Mouse (Mus musculus) forebrain, embryonic 16.5 days (tissue): ENCODE measurements around the gene Spag9. TPM values are rescaled to one million over a fixed set of nuclear protein-coding genes. Genes with fewer than 3 reads are reported as not detected.

Source experiments
- ATAC-seq: fragments of 200-750 bp; cut with Nextera tagmentation; 2 replicates; pipeline ENCODE4 v1.8.0; 2017; ENCODE audit warnings: mild to moderate bottlenecking, moderate library complexity
- H3K27ac ChIP-seq: fragments of 300-500 bp; sonication (generic); 2 replicates; pipeline ENCODE4 v1.5.1; 2014; ENCODE audit warnings: low read length, control low read depth
- H3K27me3 ChIP-seq: fragments of 300-500 bp; sonication (generic); replicated peaks from 2 replicates; pipeline ENCODE4 v1.6.1; 2014; ENCODE audit warnings: low read length; ENCODE audit not compliant: control insufficient read depth, insufficient read depth
- H3K36me3 ChIP-seq: fragments of 300-500 bp; sonication (generic); 2 replicates; pipeline ENCODE4 v1.6.1; 2014; ENCODE audit not compliant: control insufficient read depth, insufficient read depth
- H3K4me1 ChIP-seq: fragments of 300-500 bp; sonication (generic); replicated peaks from 2 replicates; pipeline ENCODE4 v1.6.1; 2014; ENCODE audit warnings: low read length; ENCODE audit not compliant: control insufficient read depth, insufficient read depth
- H3K4me2 ChIP-seq: fragments of 300-500 bp; sonication (generic); 2 replicates; pipeline ENCODE4 v1.6.1; 2014; ENCODE audit warnings: mild to moderate bottlenecking, low read length, control low read depth
- H3K4me3 ChIP-seq: fragments of 300-500 bp; sonication (generic); replicated peaks from 2 replicates; pipeline ENCODE4 v1.5.1; 2014; ENCODE audit warnings: mild to moderate bottlenecking, low read length, control low read depth
- H3K9ac ChIP-seq: fragments of 300-500 bp; sonication (generic); replicated peaks from 2 replicates; pipeline ENCODE4 v1.6.1; 2014; ENCODE audit warnings: low read depth, low read length, control low read depth
- H3K9me3 ChIP-seq: fragments of 300-500 bp; sonication (generic); 2 replicates; pipeline ENCODE4 v1.6.1; 2016; ENCODE audit warnings: low read length; ENCODE audit not compliant: control insufficient read depth
- WGBS: fragments of 180-500 bp; shearing (Covaris S2); extraction: QIAGEN DNeasy Blood & Tissue Kit; methylation state at CpG from one replicate; pipeline ENCODE4 v1.1.7; 2014; 5-methylcytosine and 5-hydroxymethylcytosine counted together
- polyA plus RNA-seq: library from polyadenylated mRNA; unstranded; fragments of >200 nt; fragmentation: Nextera tagmentation; extraction: Ambion mirVana; gene quantifications from 2 replicates; pipeline ENCODE4 v1.2.1, GENCODE M21; 2015

Gene Spag9
- polyA plus RNA-seq, 1 experiment from 2014 or later = 99.1 TPM

DNA sequence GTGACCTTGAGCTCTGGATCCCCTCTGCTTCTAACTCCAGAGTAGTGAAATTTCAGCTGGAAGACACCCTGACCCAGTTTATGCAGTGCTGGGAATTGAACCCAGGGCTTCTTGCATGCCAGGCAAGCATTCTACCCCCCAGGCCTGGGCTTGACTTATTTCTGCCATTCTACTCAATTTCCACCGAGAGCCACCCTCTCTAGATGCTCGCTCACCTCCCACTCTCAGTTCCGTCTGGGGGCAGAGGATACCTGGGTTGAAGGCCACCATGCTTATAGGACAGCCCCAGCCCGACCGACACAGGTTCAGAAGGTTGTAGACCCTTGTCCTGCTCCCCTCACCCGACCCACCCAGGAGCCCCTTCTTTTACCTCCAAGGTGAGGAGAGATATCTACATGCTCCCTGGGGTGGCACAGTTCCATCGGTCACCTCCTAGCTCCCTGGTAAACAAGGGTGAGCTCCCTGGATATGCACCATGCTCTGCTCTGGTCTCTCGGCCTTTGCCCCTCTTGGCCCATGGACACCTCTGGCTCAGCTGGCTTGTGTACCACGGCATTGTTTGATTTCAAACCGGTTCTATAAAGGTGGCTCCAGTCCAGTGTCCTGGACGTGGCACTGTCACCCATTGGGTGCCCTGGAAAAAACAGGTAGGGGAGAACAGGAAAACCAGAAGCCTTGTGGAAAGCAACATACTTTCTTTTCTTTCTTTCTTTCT is 166.1 kb downstream of the Spag9 start:
- Histone ChIP-seq H3K4me1 (peaks cover 32% of the 10 kb centered on the region), H3K9ac (no peak overlapping the region; the same call in 1 of the 2 replicates), H3K4me2 (no peak overlapping the region), H3K27ac (peak overlapping the region; percentile 98), H3K36me3 (no peaks in the 10 kb centered on the region), H3K27me3 (no peaks in the 10 kb centered on the region), H3K9me3 (no peaks in the 10 kb centered on the region), H3K4me3 (no peak overlapping the region)
- 88% methylated on average over 11 of the region's 11 CpGs for WGBS
- no peak for ATAC-seq

DNA sequence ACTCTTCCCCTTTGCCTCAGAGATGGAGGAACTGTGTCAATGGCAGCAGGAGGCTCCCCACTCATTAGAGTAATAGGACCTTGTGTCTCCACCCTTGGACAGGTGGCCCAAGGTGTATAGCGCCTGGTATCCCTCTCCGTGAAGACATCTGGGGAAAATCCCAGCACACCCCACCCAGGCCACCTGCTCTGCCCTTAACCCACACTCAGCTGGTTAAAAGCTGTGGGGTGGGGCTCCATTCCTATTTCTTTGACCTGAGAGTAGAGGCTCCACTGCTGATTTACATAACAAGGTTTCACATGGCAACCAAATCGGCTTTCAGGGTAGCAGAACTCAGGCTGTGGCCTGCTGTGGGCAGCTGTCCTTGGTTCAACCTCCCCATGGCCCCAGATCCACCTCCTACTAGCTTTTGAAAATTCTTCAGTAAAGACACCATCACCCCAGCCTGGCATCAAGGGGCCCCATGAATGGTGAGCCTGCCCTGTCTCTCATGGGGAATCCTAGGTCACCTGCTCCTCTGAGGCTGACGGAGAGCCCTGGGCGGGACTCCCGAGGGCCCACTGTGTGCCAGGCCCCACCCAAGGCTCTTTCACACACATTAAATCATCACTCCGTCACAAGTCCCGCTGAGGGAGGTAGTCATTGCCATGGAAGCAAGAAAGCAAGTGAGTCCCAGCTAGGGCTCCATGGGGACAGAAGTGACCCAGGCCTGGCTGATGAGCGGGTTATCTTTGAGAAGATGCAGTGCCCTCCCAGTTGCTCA is 167.3 kb downstream of the Spag9 start:
- Histone ChIP-seq H3K9ac (no peak overlapping the region), H3K4me3 (no peak overlapping the region), H3K27me3 (no peaks in the 10 kb centered on the region), H3K4me2 (no peak overlapping the region), H3K4me1 (peaks cover 34% of the 10 kb centered on the region), H3K27ac (no peak overlapping the region), H3K36me3 (no peaks in the 10 kb centered on the region), H3K9me3 (no peaks in the 10 kb centered on the region)
- 72% methylated on average over 9 of the region's 9 CpGs for WGBS
- no peak for ATAC-seq

DNA sequence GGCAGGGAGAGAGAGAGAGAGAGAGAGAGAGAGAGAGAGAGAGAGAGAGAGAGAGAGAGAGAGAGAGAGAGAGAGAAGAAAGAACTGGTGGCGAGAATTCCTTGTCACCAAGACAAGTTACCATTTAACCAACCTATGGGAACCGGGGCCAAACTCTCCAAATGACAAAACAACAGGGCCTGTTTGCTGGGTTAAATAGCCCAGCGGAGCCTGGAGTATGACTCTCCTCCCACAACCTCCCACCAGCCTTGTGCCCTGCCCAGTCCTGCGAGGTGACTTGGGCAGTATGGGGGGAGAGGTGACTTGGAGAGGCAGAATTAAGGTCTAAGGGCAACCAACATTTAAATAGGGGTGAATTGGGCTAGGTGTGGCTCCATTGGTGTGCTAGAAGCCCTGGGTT is 169.9 kb downstream of the Spag9 start:
- Histone ChIP-seq H3K27me3 (no peaks in the 10 kb centered on the region), H3K4me3 (no peak overlapping the region), H3K27ac (no peak overlapping the region), H3K36me3 (no peaks in the 10 kb centered on the region), H3K9me3 (no peaks in the 10 kb centered on the region), H3K4me2 (no peak overlapping the region), H3K4me1 (peaks cover 19% of the 10 kb centered on the region), H3K9ac (no peak overlapping the region)
- no peak for ATAC-seq
- 79% methylated on average over 4 of the region's 4 CpGs for WGBS

DNA sequence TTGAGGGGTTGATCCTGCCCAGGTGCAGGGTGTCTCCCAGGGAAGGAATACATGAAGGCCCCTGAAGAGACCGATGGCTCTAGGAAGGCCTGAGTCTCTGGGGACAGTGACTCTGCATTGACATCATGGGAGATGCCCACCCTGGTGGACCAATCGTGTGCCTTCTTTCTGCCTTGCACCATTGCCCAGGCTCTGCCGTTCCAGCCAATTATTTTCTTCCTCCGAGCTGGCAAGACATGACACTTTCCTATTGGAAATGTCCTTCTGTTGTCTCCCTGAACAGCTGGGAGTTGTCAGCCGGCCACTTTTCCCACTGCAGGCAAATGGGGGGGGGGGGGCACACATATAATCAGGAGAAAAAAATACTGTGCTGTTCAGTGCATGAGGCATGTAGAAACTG is 172.3 kb downstream of the Spag9 start:
- Histone ChIP-seq H3K27ac (no peak overlapping the region), H3K4me3 (no peak overlapping the region), H3K36me3 (no peaks in the 10 kb centered on the region), H3K9me3 (no peaks in the 10 kb centered on the region), H3K9ac (no peak overlapping the region), H3K4me1 (peaks cover 6% of the 10 kb centered on the region), H3K4me2 (no peak overlapping the region), H3K27me3 (no peaks in the 10 kb centered on the region)
- peak; percentile 62 for ATAC-seq
- 44% methylated on average over 5 of the region's 5 CpGs for WGBS

DNA sequence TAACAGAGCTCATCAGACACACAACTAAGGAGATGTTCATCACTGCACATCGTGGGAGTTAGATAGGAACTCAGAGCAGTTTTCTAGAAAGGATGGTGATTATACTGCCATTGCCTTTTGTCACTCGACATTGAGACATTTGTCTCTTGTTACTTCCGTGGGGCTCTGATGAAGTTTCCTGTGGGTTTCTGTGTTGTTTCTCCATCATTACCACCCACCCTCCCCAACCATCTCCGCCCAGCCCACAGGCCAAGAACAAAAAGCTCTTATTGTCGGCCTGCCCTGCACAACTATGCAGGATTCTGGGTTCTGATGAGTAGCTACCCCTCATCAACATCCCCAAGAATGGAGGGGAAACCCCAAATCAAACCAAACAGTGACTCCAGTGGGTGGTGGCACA is 173.7 kb downstream of the Spag9 start:
- Histone ChIP-seq H3K4me2 (no peak overlapping the region), H3K9me3 (no peaks in the 10 kb centered on the region), H3K4me3 (no peak overlapping the region), H3K4me1 (peaks cover 6% of the 10 kb centered on the region), H3K27me3 (no peaks in the 10 kb centered on the region), H3K27ac (no peak overlapping the region), H3K9ac (no peak overlapping the region), H3K36me3 (no peaks in the 10 kb centered on the region)
- no peak for ATAC-seq
- 77% methylated on average over 5 of the region's 5 CpGs for WGBS

DNA sequence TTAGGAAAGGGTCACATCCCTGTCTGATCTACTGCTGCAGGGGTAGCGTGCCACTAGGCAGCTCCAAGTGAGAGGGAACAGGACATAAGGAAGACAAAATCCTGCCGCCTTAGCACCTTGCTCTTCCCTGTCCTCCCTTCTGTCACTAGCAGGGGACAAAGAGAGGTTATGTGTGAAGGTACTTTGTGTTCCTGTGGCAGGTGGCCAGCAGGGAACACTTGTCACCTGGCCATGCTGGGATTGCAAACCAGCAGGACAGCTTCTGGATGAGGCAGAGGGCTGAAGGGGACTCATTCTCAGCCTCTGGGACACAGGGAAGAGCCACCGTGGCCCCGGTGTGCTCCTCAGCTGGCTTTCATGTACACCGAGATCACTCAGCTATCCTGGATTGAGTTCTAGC is 175.8 kb downstream of the Spag9 start:
- 91% methylated on average over 5 of the region's 5 CpGs for WGBS
- ATAC-seq = no peak

DNA sequence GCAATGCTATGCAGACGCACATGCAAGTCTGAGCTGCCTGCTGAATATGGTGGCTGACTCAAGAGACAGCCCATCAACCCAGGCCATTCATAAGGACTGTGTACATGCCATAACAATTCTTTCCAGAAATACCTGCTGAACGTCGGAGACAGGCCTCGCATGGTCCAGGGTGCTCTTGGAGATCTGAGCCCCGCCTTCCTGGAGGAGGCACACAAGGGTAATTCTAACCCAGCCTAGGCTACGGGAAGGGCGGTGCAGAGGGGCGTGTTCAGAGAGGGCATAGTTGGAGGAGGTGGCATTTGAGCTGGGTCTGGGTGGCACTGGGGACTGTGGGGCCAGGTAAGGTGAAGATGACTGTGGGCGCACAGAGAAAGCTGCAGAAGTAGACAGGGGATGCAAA is 176.3 kb downstream of the Spag9 start:
- WGBS = 84% methylated on average over 9 of the region's 9 CpGs
- ATAC-seq = no peak

More for the DNA sequence above, 175.8 kb downstream of the Spag9 start:
- Histone ChIP-seq H3K27me3 (no peaks in the 10 kb centered on the region), H3K4me2 (no peak overlapping the region), H3K4me3 (no peak overlapping the region), H3K4me1 (peaks cover 9% of the 10 kb centered on the region), H3K9me3 (no peaks in the 10 kb centered on the region), H3K27ac (no peak overlapping the region), H3K9ac (no peak overlapping the region), H3K36me3 (no peaks in the 10 kb centered on the region)

DNA sequence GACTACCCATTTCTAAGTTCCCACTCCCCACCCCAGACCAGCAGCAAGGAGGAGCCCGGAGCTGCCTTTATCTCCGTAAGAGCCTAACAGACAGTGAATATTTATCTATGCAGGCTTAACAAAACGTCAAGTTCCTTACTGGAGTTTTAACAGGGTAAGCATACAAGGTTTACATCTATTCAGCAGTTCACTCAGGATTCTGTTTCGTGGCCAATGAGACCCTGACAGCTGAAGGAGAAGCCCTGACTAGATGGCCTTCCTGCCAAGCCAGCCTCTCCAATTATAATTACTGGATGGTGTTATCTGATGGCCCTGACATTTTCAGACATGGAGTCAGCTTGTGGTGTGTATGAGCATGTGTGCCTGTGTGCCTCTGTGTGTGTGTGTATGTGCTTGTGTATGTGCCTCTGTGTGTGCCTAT is 177.8 kb downstream of the Spag9 start:
- 49% methylated on average over 4 of the region's 4 CpGs for WGBS
- peaks cover 2% of the 10 kb centered on the region; the same call in 1 of the 2 replicates for H3K4me1 ChIP-seq
- H3K36me3 ChIP-seq = no peaks in the 10 kb centered on the region
- no peak for ATAC-seq
- no peak overlapping the region for H3K4me3 ChIP-seq
- H3K27me3 ChIP-seq = no peaks in the 10 kb centered on the region
- H3K27ac ChIP-seq = no peak overlapping the region
- no peak overlapping the region for H3K9ac ChIP-seq
- H3K9me3 ChIP-seq = no peaks in the 10 kb centered on the region
- H3K4me2 ChIP-seq = no peak overlapping the region

More for the DNA sequence above, 176.3 kb downstream of the Spag9 start:
- H3K4me2 ChIP-seq = no peak overlapping the region
- no peaks in the 10 kb centered on the region for H3K36me3 ChIP-seq
- no peaks in the 10 kb centered on the region for H3K9me3 ChIP-seq
- no peak overlapping the region for H3K4me3 ChIP-seq
- H3K4me1 ChIP-seq = peaks cover 9% of the 10 kb centered on the region
- no peaks in the 10 kb centered on the region for H3K27me3 ChIP-seq
- H3K9ac ChIP-seq = no peak overlapping the region
- H3K27ac ChIP-seq = no peak overlapping the region

DNA sequence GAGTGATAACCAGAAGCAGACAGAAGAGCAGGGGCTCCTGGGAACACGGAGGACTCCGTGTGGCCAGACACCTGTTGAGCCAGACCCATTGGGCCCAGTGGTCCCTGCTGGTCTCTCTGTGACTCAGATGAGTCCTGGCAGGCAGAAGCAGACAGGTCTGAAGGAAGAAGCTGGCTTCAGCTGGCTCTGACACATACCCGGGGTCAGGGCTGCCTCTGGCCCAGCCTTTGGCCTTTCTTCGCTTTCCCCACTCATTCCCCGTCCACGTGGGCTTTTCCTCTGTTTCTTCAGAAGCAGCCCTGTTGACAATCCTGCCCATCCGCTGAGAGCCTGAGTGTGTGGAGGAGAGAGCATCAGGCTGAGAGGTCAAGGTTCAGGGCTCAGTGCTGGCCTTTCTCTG is 179.4 kb downstream of the Spag9 start:
- 75% methylated on average over 7 of the region's 7 CpGs for WGBS
- no peak overlapping the region for H3K4me2 ChIP-seq
- H3K27ac ChIP-seq = no peak overlapping the region
- H3K36me3 ChIP-seq = no peaks in the 10 kb centered on the region
- H3K4me3 ChIP-seq = no peak overlapping the region
- no peaks in the 10 kb centered on the region for H3K27me3 ChIP-seq
- ATAC-seq = no peak
- peaks cover 2% of the 10 kb centered on the region; the same call in 1 of the 2 replicates for H3K4me1 ChIP-seq
- no peaks in the 10 kb centered on the region for H3K9me3 ChIP-seq
- H3K9ac ChIP-seq = no peak overlapping the region
